Mouse (Mus musculus) CH12.LX (cell line): ENCODE results near the gene Rsl24d1.
A peak's percentile ranks its signal among the peaks of the same experiment; 100 is the strongest.

ENCODE experiments used
- BHLHE40 ChIP-seq: IDR thresholded peaks from 2 replicates; pipeline ENCODE4 v1.6.1; 2011; ENCODE audit warnings: mild to moderate bottlenecking, low read depth, low read length, improper control_type of control experiment
- CHD2 ChIP-seq: IDR thresholded peaks from 2 replicates; pipeline ENCODE4 v1.6.1; 2011; ENCODE audit warnings: low read length, improper control_type of control experiment
- CTCF ChIP-seq, 2 experiments: IDR thresholded peaks in 1 of 2; conservative IDR thresholded peaks in 1 of 2; 2 replicates each; pipeline ENCODE4 v1.5.1; 2011 to 2012; ENCODE audit warnings: low read depth in 2 of 2, low read length in 2 of 2, improper control_type of control experiment in 1 of 2, inconsistent platforms in 1 of 2, mild to moderate bottlenecking in 1 of 2, moderate library complexity in 1 of 2
- MAFK ChIP-seq: IDR thresholded peaks from 2 replicates; pipeline ENCODE4 v1.6.1; 2011; ENCODE audit warnings: low read length, improper control_type of control experiment; ENCODE audit not compliant: insufficient replicate concordance
- MAX ChIP-seq: IDR thresholded peaks from 2 replicates; pipeline ENCODE4 v1.6.1; 2011; ENCODE audit warnings: low read length, improper control_type of control experiment
- POLR2AphosphoS2 ChIP-seq: IDR thresholded peaks from 2 replicates; pipeline ENCODE4 v1.6.1; 2011; ENCODE audit warnings: low read depth, low read length, improper control_type of control experiment

GRCm38 (mm10) chr9:73118012-73118411 lies 4.8 kb downstream of the Rsl24d1 start:
- no peak for TF ChIP-seq MAFK
- TF ChIP-seq CHD2: no peak
- no peak for TF ChIP-seq BHLHE40
- TF ChIP-seq CTCF (conservative IDR thresholded peaks at IDR 0.05 in 1 of 2, IDR thresholded peaks at IDR 0.05 in 1 of 2; ENCODE audit: low read depth in 2 of 2, low read length in 2 of 2): peak in 1 of 2 experiments; percentile 23; a peak in 1 of 4 replicates
- no peak for TF ChIP-seq MAX
- no peak for TF ChIP-seq POLR2AphosphoS2
